ENCODE assay signal across 8 mouse cellular contexts in genomic region chr10:71326789-71327188, GRCm38 (mm10). TPM values are rescaled to one million over a fixed set of nuclear protein-coding genes. Genes with fewer than 3 reads are reported as not detected.
A peak's percentile ranks its signal among the peaks of the same experiment; 100 is the strongest.
DNase-seq lines count a peak whose midpoint lies in the region; ATAC-seq lines count a peak whose summit lies in the region.

No protein-coding gene starts in this region.

- H3K27me3 ChIP-seq in heart, embryonic 11.5 days (ENCODE audit: control insufficient read depth, insufficient read depth, low read length): no peaks in the 10 kb centered on the region
- no peaks in the 10 kb centered on the region for H3K27me3 ChIP-seq in embryonic facial prominence, embryonic 10.5 days (replicated peaks; ENCODE audit: low read depth, poor library complexity, severe bottlenecking)
- H3K27me3 ChIP-seq in midbrain, embryonic 12.5 days: no peaks in the 10 kb centered on the region

- no peak overlapping the region for H3K4me2 ChIP-seq in heart, embryonic 11.5 days
- no peak overlapping the region for H3K4me2 ChIP-seq in midbrain, embryonic 12.5 days (replicated peaks)

- WGBS in heart, embryonic 11.5 days (ENCODE audit: insufficient replicate concordance): 13% methylated on average over 7 of the region's 7 CpGs
- WGBS in embryonic facial prominence, embryonic 10.5 days: 21% methylated on average over 7 of the region's 7 CpGs
- 20% methylated on average over 7 of the region's 7 CpGs for WGBS in midbrain, embryonic 12.5 days

- DNase-seq in heart, adult 11 months: peak; percentile 94
- DNase-seq in adrenal gland, postnatal 14 days: peak; percentile 77
- DNase-seq in embryonic facial prominence, embryonic 10.5 days (ENCODE audit: low spot score): peak; percentile 76
- peak; percentile 71 to 81 for DNase-seq in heart, postnatal 14 days
- DNase-seq in left cerebral cortex, adult 18-20 months (ENCODE audit: low spot score in 2 of 2): peak; percentile 70 to 71
- DNase-seq in spleen, postnatal 14 days (ENCODE audit: low spot score in 2 of 2): peak; percentile 28 to 58

- H3K36me3 ChIP-seq in heart, embryonic 11.5 days (ENCODE audit: control insufficient read depth, insufficient read depth, low read length): peaks cover 7% of the 10 kb centered on the region; the same call in 1 of the 2 replicates
- peaks cover 24% of the 10 kb centered on the region for H3K36me3 ChIP-seq in embryonic facial prominence, embryonic 10.5 days (replicated peaks)
- H3K36me3 ChIP-seq in midbrain, embryonic 12.5 days: peaks cover 19% of the 10 kb centered on the region

- ATAC-seq in heart, embryonic 11.5 days (replicated peaks; ENCODE audit: insufficient number of reproducible peaks, low FRiP score, low TSS enrichment): no peak
- ATAC-seq in midbrain, embryonic 12.5 days (ENCODE audit: low FRiP score, low read depth): peak; percentile 41; the same call in 1 of the 2 replicates

- intact Hi-C loops in heart, postnatal 14 days (cut with DNase I): loop anchor here (1.0 kb wide), 1 partner anchor 75 kb away; no protein-coding TSS in a partner anchor

- H3K4me1 ChIP-seq in heart, embryonic 11.5 days (ENCODE audit: control insufficient read depth, insufficient read depth, low read length): no peaks in the 10 kb centered on the region
- no peaks in the 10 kb centered on the region for H3K4me1 ChIP-seq in embryonic facial prominence, embryonic 10.5 days
- no peaks in the 10 kb centered on the region for H3K4me1 ChIP-seq in midbrain, embryonic 12.5 days

- H3K9me3 ChIP-seq in heart, embryonic 11.5 days (replicated peaks; ENCODE audit: control insufficient read depth, low read length): no peaks in the 10 kb centered on the region
- H3K9me3 ChIP-seq in embryonic facial prominence, embryonic 10.5 days: no peaks in the 10 kb centered on the region
- H3K9me3 ChIP-seq in midbrain, embryonic 12.5 days: no peaks in the 10 kb centered on the region

- H3K9ac ChIP-seq in heart, embryonic 11.5 days (ENCODE audit: low read depth, low read length): no peak overlapping the region
- H3K9ac ChIP-seq in midbrain, embryonic 12.5 days (replicated peaks): no peak overlapping the region

- H3K27ac ChIP-seq in heart, embryonic 11.5 days (ENCODE audit: low read depth, low read length): no peak overlapping the region
- no peak overlapping the region for H3K27ac ChIP-seq in embryonic facial prominence, embryonic 10.5 days (replicated peaks)
- H3K27ac ChIP-seq in midbrain, embryonic 12.5 days (replicated peaks): no peak overlapping the region

- H3K4me3 ChIP-seq in heart, embryonic 11.5 days (ENCODE audit: low read depth, low read length): no peak overlapping the region
- H3K4me3 ChIP-seq in embryonic facial prominence, embryonic 10.5 days: no peak overlapping the region
- H3K4me3 ChIP-seq in midbrain, embryonic 12.5 days: no peak overlapping the region

RNA-seq across cellular contexts. Expression of gene Cisd1, which starts 18.0 kb away (rescaled TPM):
- 158 and 161 TPM in 2 replicates for polyA plus RNA-seq in heart, embryonic 11.5 days (2014; fragmentation: Nextera tagmentation; extraction: Ambion mirVana)
- total RNA-seq in adrenal gland, postnatal 14 days (2021): 150 and 159 TPM in 2 replicates
- polyA plus RNA-seq in embryonic facial prominence, embryonic 10.5 days (2016; fragmentation: Nextera tagmentation; extraction: Ambion mirVana): 115 and 130 TPM in 2 replicates
- 100 to 1,000 TPM; 271 to 276 TPM for total RNA-seq in heart, postnatal 14 days (2021)
- total RNA-seq in left cerebral cortex, adult 18-20 months (2021): 100 to 1,000 TPM; 134 to 135 TPM
- 159 and 163 TPM in 2 replicates for polyA plus RNA-seq in midbrain, embryonic 12.5 days (2016; fragmentation: Nextera tagmentation; extraction: Ambion mirVana)

RNA-seq across cellular contexts. Expression of gene Ipmk, which starts 20.8 kb away (rescaled TPM):
- polyA plus RNA-seq in heart, embryonic 11.5 days (2014; fragmentation: Nextera tagmentation; extraction: Ambion mirVana): 9.3 and 9.7 TPM in 2 replicates
- 15.3 and 15.7 TPM in 2 replicates for total RNA-seq in adrenal gland, postnatal 14 days (2021)
- polyA plus RNA-seq in embryonic facial prominence, embryonic 10.5 days (2016; fragmentation: Nextera tagmentation; extraction: Ambion mirVana): 16.9 and 19.3 TPM in 2 replicates
- 10 to 100 TPM; 14.4 to 14.6 TPM for total RNA-seq in heart, postnatal 14 days (2021)
- total RNA-seq in left cerebral cortex, adult 18-20 months (2021): 10 to 100 TPM; 31.3 to 36.6 TPM
- polyA plus RNA-seq in midbrain, embryonic 12.5 days (2016; fragmentation: Nextera tagmentation; extraction: Ambion mirVana): 24.4 and 25.4 TPM in 2 replicates

RNA-seq across cellular contexts. Expression of gene Ube2d1, which starts 41.7 kb away (rescaled TPM):
- polyA plus RNA-seq in heart, embryonic 11.5 days (2014; fragmentation: Nextera tagmentation; extraction: Ambion mirVana): 81.2 and 86.9 TPM in 2 replicates
- total RNA-seq in adrenal gland, postnatal 14 days (2021): 19.2 and 20.5 TPM in 2 replicates
- 101 and 107 TPM in 2 replicates for polyA plus RNA-seq in embryonic facial prominence, embryonic 10.5 days (2016; fragmentation: Nextera tagmentation; extraction: Ambion mirVana)
- 10 to 100 TPM; 41.5 to 42.2 TPM for total RNA-seq in heart, postnatal 14 days (2021)
- 10 to 100 TPM; 44.0 to 49.7 TPM for total RNA-seq in left cerebral cortex, adult 18-20 months (2021)
- polyA plus RNA-seq in midbrain, embryonic 12.5 days (2016; fragmentation: Nextera tagmentation; extraction: Ambion mirVana): 140 and 146 TPM in 2 replicates

Comparison
In these comparisons a context has a peak if more than half of its experiments do, and no peak if none do; other contexts are left out.
1. DNase-seq: peak in every context shown above with its lines; median percentile 94 in heart, adult 11 months; 77 in adrenal gland, postnatal 14 days; 76 in embryonic facial prominence, embryonic 10.5 days; 76 in heart, postnatal 14 days; 70 in left cerebral cortex, adult 18-20 months; 43 in spleen, postnatal 14 days.